Comparison of ENCODE assay signal across 23 mouse cellular contexts in genomic region chr17:74981703-74982102, GRCm38 (mm10). TPM values are rescaled to one million over a fixed set of nuclear protein-coding genes. Genes with fewer than 3 reads are reported as not detected.
DNase-seq lines count a peak whose midpoint lies in the region; ATAC-seq and TF ChIP-seq lines count a peak whose summit lies in the region.
"Had no signal": no experiment of that assay in that cellular context is flagged by ENCODE, and none has a peak within 500 bp of the region (broad histone marks: within the 10 kb centered on the region; RNA-seq: fewer than 3 reads in every experiment).

No protein-coding gene starts in this region.

- no peaks in the 10 kb centered on the region for H3K36me3 ChIP-seq in heart, embryonic 10.5 days
- no peaks in the 10 kb centered on the region for H3K36me3 ChIP-seq in lung, postnatal 0 days (ENCODE audit: insufficient read depth, low read length)
- H3K36me3 ChIP-seq in stomach, postnatal 0 days (ENCODE audit: control insufficient read depth, insufficient read depth, low read length), result no peaks in the 10 kb centered on the region
- H3K36me3 ChIP-seq: embryonic facial prominence, embryonic 10.5 days; embryonic facial prominence, embryonic 12.5 days; forebrain, embryonic 10.5 days; forebrain, embryonic 12.5 days; G1E had no signal

- 0 out of 2 replicates have a peak, but pooled peaks cover under 1% of the 10 kb centered on the region for H3K4me1 ChIP-seq in heart, embryonic 10.5 days
- H3K4me1 ChIP-seq in lung, postnatal 0 days (ENCODE audit: insufficient read depth, low read depth, low read length), result no peaks in the 10 kb centered on the region
- H3K4me1 ChIP-seq in lung, adult 2 months (ENCODE audit: control insufficient read depth, insufficient read depth, low read length), result no peaks in the 10 kb centered on the region
- H3K4me1 ChIP-seq in stomach, postnatal 0 days (replicated peaks; ENCODE audit: control insufficient read depth, insufficient read depth), result no peaks in the 10 kb centered on the region
- H3K4me1 ChIP-seq: embryonic facial prominence, embryonic 12.5 days had no signal

- H3K9ac ChIP-seq in lung, postnatal 0 days (replicated peaks; ENCODE audit: low read depth), result no peak overlapping the region
- H3K9ac ChIP-seq in stomach, postnatal 0 days (ENCODE audit: low read length), result no peak overlapping the region
- H3K9ac ChIP-seq: embryonic facial prominence, embryonic 12.5 days; forebrain, embryonic 12.5 days had no signal

- 83% methylated on average over 5 of the region's 5 CpGs for WGBS in heart, embryonic 10.5 days
- WGBS in lung, postnatal 0 days, result 43% methylated on average over 5 of the region's 5 CpGs
- WGBS in lung, adult 2 months, result 73% methylated on average over 5 of the region's 5 CpGs
- WGBS in stomach, postnatal 0 days, result 58% methylated on average over 5 of the region's 5 CpGs

- H3K9me3 ChIP-seq in heart, embryonic 10.5 days, result 0 out of 2 replicates have a peak, but pooled peaks cover 3% of the 10 kb centered on the region
- H3K9me3 ChIP-seq in lung, postnatal 0 days (ENCODE audit: low read length), result no peaks in the 10 kb centered on the region
- H3K9me3 ChIP-seq in stomach, postnatal 0 days (ENCODE audit: control insufficient read depth, low read length), result no peaks in the 10 kb centered on the region
- H3K9me3 ChIP-seq: embryonic facial prominence, embryonic 10.5 days; embryonic facial prominence, embryonic 12.5 days; forebrain, embryonic 10.5 days; forebrain, embryonic 12.5 days; G1E had no signal

- no peak for ATAC-seq in lung, postnatal 0 days
- no peak for ATAC-seq in stomach, postnatal 0 days (ENCODE audit: low FRiP score, low TSS enrichment)
- no peak for ATAC-seq in erythroid progenitor cell, adult 5-6 weeks (replicated peaks; ENCODE audit: low FRiP score, poor library complexity, severe bottlenecking)
- ATAC-seq: activated CD4-positive, CD25-positive, alpha-beta regulatory T cell, adult 4 months; forebrain, embryonic 14.5 days; forebrain, embryonic 16.5 days; Patski had no signal

- no peak overlapping the region for H3K4me2 ChIP-seq in lung, postnatal 0 days (replicated peaks; ENCODE audit: low read depth, low read length)
- H3K4me2 ChIP-seq in stomach, postnatal 0 days (replicated peaks; ENCODE audit: low read depth), result no peak overlapping the region
- H3K4me2 ChIP-seq: embryonic facial prominence, embryonic 12.5 days; forebrain, embryonic 12.5 days had no signal

- TF ChIP-seq CTCF in lung, postnatal 0 days (IDR thresholded peaks at IDR 0.05), result peak; percentile 25; the same call in 1 of the 2 replicates
- no peak for TF ChIP-seq CTCF in lung, adult 2 months (IDR thresholded peaks at IDR 0.05; ENCODE audit: insufficient read depth, low read length)
- peak; percentile 3; the same call in 1 of the 2 replicates for TF ChIP-seq CTCF in stomach, postnatal 0 days (IDR thresholded peaks at IDR 0.05; ENCODE audit: low read depth)

- H3K27ac ChIP-seq in heart, embryonic 10.5 days, result no peak overlapping the region
- no peak overlapping the region for H3K27ac ChIP-seq in lung, postnatal 0 days (ENCODE audit: low read length)
- H3K27ac ChIP-seq in stomach, postnatal 0 days (replicated peaks), result no peak overlapping the region
- H3K27ac ChIP-seq: embryonic facial prominence, embryonic 10.5 days; embryonic facial prominence, embryonic 12.5 days; forebrain, embryonic 10.5 days; forebrain, embryonic 12.5 days had no signal

- no peak for TF ChIP-seq POLR2A in lung, adult 2 months (IDR thresholded peaks at IDR 0.05; ENCODE audit: borderline replicate concordance, extremely low read depth, low read depth, low read length)

- TF ChIP-seq EP300 in lung, postnatal 0 days (IDR thresholded peaks at IDR 0.05), result no peak
- TF ChIP-seq EP300 in stomach, postnatal 0 days (optimal IDR thresholded peaks at IDR 0.05), result no peak

- no peaks in the 10 kb centered on the region for H3K27me3 ChIP-seq in heart, embryonic 10.5 days (ENCODE audit: insufficient read depth, poor library complexity, severe bottlenecking)
- no peaks in the 10 kb centered on the region for H3K27me3 ChIP-seq in lung, postnatal 0 days (replicated peaks; ENCODE audit: insufficient read depth, low read length)
- no peaks in the 10 kb centered on the region for H3K27me3 ChIP-seq in stomach, postnatal 0 days (ENCODE audit: control insufficient read depth, insufficient read depth, low read length)
- H3K27me3 ChIP-seq: embryonic facial prominence, embryonic 12.5 days; forebrain, embryonic 12.5 days; Patski had no signal

- peak; percentile 59 for DNase-seq in heart, embryonic 10.5 days (ENCODE audit: low spot score)
- no peak for DNase-seq in heart, postnatal 4 days
- DNase-seq in lung, postnatal 0 days (ENCODE audit: low spot score), result peak; percentile 16
- no peak for DNase-seq in lung, adult 2 months
- no peak for DNase-seq in stomach, postnatal 0 days (ENCODE audit: low spot score)
- DNase-seq: adrenal gland, adult 8-10 months; adrenal gland, postnatal 14 days; adrenal gland, postnatal 36 days; cerebellum, adult 11-12 months; cerebellum, adult 2 months; cerebellum, adult 9-10 months; cerebellum, postnatal 10 days; cerebellum, postnatal 25 days had no signal

- H3K4me3 ChIP-seq in heart, embryonic 10.5 days, result no peak overlapping the region
- H3K4me3 ChIP-seq in lung, postnatal 0 days (ENCODE audit: low read depth, low read length), result no peak overlapping the region
- no peak overlapping the region for H3K4me3 ChIP-seq in lung, adult 2 months (replicated peaks; ENCODE audit: extremely low read depth, low read depth, low read length)
- no peak overlapping the region for H3K4me3 ChIP-seq in stomach, postnatal 0 days (ENCODE audit: low read depth, low read length)
- H3K4me3 ChIP-seq: embryonic facial prominence, embryonic 10.5 days; embryonic facial prominence, embryonic 12.5 days; forebrain, embryonic 10.5 days; forebrain, embryonic 12.5 days had no signal

RNA-seq across cellular contexts. Expression of gene Ltbp1, which starts 23.7 kb away (rescaled TPM):
- polyA plus RNA-seq in heart, embryonic 10.5 days (2016; fragmentation: Nextera tagmentation; extraction: Ambion mirVana), result 29.7 and 34.2 TPM in 2 replicates
- 10 to 100 TPM; 63.8 to 67.0 TPM for total RNA-seq in heart, postnatal 4 days (2021)
- polyA plus RNA-seq in lung, postnatal 0 days (2015; fragmentation: Nextera tagmentation; extraction: Ambion mirVana), result 24.0 and 27.1 TPM in 2 replicates
- 20.3 and 27.7 TPM in 2 replicates for polyA plus RNA-seq in lung, adult 2 months (2012; rRNA removed)
- 16.2 and 17.7 TPM in 2 replicates for polyA plus RNA-seq in stomach, postnatal 0 days (2015; fragmentation: Nextera tagmentation; extraction: Ambion mirVana)
- 6.5 TPM in 1 of 2 replicates, not detected in the other for total RNA-seq in erythroid progenitor cell, adult 5-6 weeks (2015; ENCODE audit: low replicate concordance)
- 1.7 TPM in 1 of 2 replicates, not detected in the other for total RNA-seq in erythroid progenitor cell, adult 5-6 weeks (2017; ENCODE audit: low replicate concordance)
- polyA plus RNA-seq: G1E had no signal

Comparison
In these comparisons a context has a peak if more than half of its experiments do, and no peak if none do; other contexts are left out.
1. DNase-seq: peak in heart, embryonic 10.5 days (single experiment) and lung, postnatal 0 days (single experiment); none in heart, postnatal 4 days (single experiment), lung, adult 2 months (single experiment) and stomach, postnatal 0 days (single experiment).